Mouse (Mus musculus): Measurements from ENCODE around the gene Add1.

DNA sequence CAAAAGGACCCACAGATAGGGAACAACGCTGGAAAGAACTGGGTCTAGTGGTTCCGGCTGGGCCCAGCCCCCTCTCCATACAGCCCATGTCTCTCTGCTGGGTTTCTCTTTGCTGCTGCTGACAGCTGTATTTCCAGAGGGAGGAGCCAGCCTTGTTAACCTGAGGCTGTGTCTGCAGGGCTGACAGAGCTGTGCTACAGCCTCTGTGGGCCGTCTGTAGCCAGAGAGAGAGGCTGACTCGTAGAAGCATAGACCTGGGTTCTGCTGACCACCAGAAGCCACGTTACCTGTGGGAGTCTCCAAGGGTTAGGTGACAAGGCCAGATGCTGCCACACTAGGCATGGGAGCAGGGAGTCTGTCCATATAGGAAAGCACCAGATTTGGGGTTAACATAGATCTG lies 40.4 kb upstream of the Add1 start:
- TF ChIP-seq POLR2A (IDR thresholded peaks at IDR 0.05; ENCODE audit: low read depth, low read length) (no peak), CTCF (IDR thresholded peaks at IDR 0.05; ENCODE audit: borderline replicate concordance, insufficient read depth, low read length) (no peak)

Data from embryonic fibroblast, embryonic 13.5 days (primary cell).